Mouse (Mus musculus) megakaryocyte, embryonic 14.5 days (primary cell): Measurements from ENCODE around the gene Rps7. TPM values are rescaled to one million over a fixed set of nuclear protein-coding genes. Genes with fewer than 3 reads are reported as not detected.

Source experiments
- H3K27me3 ChIP-seq: replicated peaks from 2 replicates; pipeline ENCODE3; 2012; ENCODE audit warnings: inconsistent platforms
- H3K36me3 ChIP-seq: replicated peaks from 2 replicates; pipeline ENCODE3; 2012; ENCODE audit warnings: low read length, inconsistent platforms, mixed read lengths
- H3K4me1 ChIP-seq: 2 replicates; pipeline ENCODE4 v1.6.1; 2012; ENCODE audit warnings: inconsistent platforms
- H3K4me3 ChIP-seq: replicated peaks from 2 replicates; pipeline ENCODE3; 2012; ENCODE audit warnings: moderate library complexity, mild to moderate bottlenecking, inconsistent platforms
- H3K9me3 ChIP-seq: 2 replicates; pipeline ENCODE4 v1.6.1; 2012; ENCODE audit warnings: inconsistent platforms
- FLI1 ChIP-seq: IDR thresholded peaks from 2 replicates; pipeline ENCODE4 v1.6.1; 2012; ENCODE audit warnings: low read length, inconsistent platforms, mixed read lengths
- GATA1 ChIP-seq: IDR thresholded peaks from 3 replicates; pipeline ENCODE4 v1.6.1; 2012; ENCODE audit warnings: mixed read lengths, low read length, inconsistent platforms, borderline replicate concordance
- polyA plus RNA-seq: library from polyadenylated mRNA; stranded (reverse); fragments of >175 nt; gene quantifications from 2 replicates; pipeline ENCODE4 v1.2.3, GENCODE M21; 2012; ENCODE audit warnings: low replicate concordance; ENCODE audit not compliant: insufficient read depth

The Rps7 gene
- 23.0 and 205 TPM in 2 replicates for polyA plus RNA-seq

DNA sequence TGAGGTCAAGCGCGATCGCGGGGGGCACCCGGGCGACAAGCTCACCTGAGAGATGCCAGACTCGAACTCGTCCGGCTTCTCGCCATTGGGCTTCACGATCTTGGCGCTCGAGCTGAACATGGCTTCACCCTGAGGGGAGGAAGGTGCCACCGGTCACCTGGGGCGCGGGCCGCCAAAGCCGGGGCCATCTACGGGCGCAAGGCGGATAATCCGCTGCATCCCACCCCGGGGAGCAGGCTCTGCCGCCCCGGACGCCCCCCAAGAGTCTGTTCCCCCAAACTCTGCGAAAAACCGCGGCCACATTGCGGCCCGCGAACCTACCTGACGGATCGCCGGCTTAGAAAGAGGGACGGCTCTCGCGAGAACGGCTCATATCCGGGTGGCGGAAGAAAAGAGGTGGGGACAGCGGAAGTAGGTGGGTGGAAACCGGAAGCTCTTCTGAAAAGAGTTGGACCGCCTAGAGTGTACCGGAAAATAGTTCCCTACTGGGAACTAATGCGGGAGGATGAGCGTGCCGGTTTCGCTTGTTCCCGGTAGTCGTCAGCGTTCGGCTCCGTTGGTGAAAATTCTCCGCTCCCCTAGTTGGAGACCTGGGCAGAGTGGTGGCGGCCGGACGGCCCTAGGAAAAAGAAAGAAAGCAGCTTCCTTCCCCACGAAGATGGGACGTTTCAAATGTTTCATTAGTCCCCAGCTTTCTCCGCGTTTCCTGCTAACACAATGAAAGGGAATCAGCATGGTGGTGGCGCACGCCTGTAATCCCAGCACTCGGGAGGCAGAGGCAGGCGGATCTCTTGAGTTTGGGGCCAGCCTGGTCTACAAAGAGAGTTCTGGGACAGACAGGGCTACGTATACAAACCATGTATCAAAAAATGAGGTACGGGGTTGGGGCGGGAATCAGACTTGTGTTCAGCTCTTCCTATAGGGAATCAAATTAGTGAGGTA, at the start of gene Rps7:
Rps7 (minus strand) TSS at position 419 of the 942 bp plus-strand sequence.
- Histone ChIP-seq H3K4me3 (peak within 1 kb of the TSS; percentile 98), H3K36me3 (peaks cover 39% of the 10 kb centered on the region), H3K27me3 (no peaks in the 10 kb centered on the region), H3K9me3 (no peaks in the 10 kb centered on the region), H3K4me1 (peaks cover 37% of the 10 kb centered on the region)
- TF ChIP-seq GATA1 (no peak), FLI1 (peak; percentile 97)

DNA sequence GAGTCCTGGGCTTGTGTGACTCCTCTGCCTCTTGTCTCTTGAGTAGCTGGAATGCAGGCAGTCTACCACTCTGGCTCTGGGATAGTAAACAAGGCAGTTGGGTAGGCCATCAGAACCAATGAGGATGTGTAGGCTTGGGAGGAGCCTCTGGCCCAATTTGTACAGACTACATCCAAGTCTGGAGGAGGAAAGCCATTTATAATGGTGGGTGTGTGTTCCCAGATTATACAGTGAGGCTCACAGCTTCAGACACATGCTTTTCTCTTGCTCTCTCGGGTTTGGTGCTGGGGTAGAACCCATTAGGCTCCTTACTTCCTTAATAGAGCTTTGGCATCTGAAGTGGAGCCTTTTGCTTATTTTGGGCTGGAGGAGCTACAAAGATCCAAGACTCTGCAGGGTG, 48.9 kb upstream of the Rps7 start:
- Histone ChIP-seq H3K4me3 (no peak overlapping the region), H3K4me1 (peaks cover 8% of the 10 kb centered on the region), H3K27me3 (no peaks in the 10 kb centered on the region), H3K9me3 (no peaks in the 10 kb centered on the region), H3K36me3 (peaks cover 63% of the 10 kb centered on the region)
- TF ChIP-seq FLI1: no peak
- TF ChIP-seq GATA1: no peak

DNA sequence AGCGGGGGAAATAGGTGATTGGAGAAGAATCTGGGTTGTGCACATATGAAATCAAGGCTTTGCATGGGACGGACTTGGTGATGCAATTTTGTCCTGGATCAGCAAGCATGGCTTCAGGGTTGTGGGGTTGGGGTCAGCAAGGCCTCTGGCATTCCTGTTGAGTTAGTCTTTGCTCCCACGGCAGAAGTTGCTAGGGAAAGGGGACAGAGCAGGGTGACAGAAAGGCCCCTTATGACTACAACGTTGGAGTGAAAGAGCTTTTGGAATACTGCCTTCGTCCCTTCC, 40.1 kb upstream of the Rps7 start:
- Histone ChIP-seq H3K9me3 (no peaks in the 10 kb centered on the region), H3K27me3 (no peaks in the 10 kb centered on the region), H3K4me1 (peaks cover 18% of the 10 kb centered on the region), H3K4me3 (peak overlapping the region; percentile 96), H3K36me3 (peaks cover 35% of the 10 kb centered on the region)
- no peak for TF ChIP-seq GATA1
- no peak for TF ChIP-seq FLI1

DNA sequence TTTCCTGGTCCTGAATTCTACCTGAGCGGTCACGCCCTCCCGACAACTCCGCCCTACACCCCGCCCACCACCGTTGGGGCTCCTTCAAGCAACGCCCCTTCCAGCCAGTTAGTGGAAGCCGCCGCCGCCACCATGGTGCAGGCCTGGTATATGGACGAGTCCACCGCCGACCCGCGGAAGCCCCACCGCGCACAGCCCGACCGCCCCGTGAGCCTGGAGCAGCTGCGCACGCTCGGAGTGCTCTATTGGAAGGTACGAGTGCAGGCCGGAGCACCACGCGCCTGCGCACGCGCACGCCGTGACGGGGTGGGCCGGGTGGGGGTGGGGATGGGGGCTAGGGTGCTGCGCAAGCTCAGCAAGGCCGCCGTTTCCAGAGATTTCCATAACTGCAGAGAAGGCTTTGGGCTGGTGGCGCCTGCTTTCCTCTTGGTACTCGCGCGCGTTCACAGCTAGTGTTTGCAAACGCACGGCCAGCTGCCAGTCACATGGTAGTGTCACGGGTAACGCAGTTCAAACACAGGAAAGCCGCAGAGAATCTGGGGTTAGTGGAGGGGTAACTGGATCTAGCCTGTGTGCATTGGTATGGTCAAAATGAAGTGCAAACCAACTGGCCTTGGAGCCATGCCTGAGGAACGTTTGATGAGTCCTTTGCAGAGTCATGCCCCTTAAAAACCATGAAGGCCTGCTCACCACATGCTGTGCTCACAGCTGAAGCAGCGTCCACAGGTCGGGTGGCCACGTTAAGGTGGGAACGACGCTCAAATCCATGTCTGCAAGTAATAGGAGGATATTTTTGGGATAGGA, 39.6 kb upstream of the Rps7 start, which contains the start of gene Adi1:
Adi1 (plus strand) TSS at position 111 of the 804 bp plus-strand sequence.
- Histone ChIP-seq H3K9me3 (no peaks in the 10 kb centered on the region), H3K4me3 (peak within 1 kb of the TSS; percentile 96), H3K27me3 (no peaks in the 10 kb centered on the region), H3K4me1 (peaks cover 18% of the 10 kb centered on the region), H3K36me3 (peaks cover 29% of the 10 kb centered on the region)
- no peak for TF ChIP-seq FLI1
- no peak for TF ChIP-seq GATA1

DNA sequence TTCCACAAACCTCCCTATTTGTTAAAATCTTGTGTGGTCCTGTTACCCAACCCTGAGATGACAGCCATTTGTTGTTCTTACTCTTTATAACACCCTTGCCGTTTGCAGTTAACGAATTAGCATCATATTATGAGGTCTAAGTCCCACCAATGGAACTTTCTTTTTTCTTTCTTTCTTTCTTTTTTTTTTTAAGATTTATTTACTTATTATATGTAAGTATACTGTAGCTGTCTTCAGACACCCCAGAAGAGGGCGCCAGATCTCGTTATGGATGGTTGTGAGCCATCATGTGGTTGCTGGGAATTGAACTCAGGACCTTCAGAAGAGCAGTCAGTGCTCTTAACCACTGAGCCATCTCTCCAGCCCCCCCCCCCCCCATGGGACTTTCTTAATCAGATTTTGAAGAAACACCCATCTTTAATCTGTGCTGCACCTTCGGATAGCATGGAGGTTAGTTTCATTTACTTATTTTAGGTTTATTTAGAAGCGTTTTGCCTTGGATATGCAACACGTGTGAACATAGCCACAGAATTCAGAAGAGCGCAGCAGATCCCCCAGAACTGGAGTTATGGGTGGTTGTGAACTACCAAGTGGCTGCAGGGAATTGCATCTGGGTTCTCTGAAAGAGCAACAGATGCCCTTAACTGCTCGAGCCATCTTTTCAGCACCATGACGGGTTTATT, 38.4 kb upstream of the Rps7 start:
- H3K4me3 ChIP-seq: peak overlapping the region; percentile 96
- H3K36me3 ChIP-seq: peaks cover 18% of the 10 kb centered on the region
- TF ChIP-seq FLI1: no peak
- no peaks in the 10 kb centered on the region for H3K27me3 ChIP-seq
- peaks cover 18% of the 10 kb centered on the region for H3K4me1 ChIP-seq
- no peaks in the 10 kb centered on the region for H3K9me3 ChIP-seq

DNA sequence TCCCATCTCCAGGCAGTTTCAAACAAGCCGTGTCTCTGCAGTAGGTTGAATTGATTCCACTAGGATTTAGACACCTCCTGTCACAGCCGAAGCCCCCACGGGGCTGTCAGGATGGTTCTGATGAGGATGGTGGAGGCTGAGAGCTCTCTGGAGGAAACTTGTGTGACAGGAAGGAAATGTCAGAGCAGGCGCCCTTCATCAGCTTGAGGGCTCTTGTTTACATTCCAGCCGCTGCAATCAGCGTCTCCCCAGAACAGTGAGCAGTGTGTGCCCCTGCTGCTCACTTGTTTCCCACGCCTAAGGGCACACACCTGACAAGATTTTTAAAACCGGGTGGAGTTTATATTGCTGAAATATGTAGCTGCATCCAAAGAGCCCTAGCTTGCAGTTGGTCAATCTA, 31.5 kb upstream of the Rps7 start:
- no peaks in the 10 kb centered on the region for H3K9me3 ChIP-seq
- no peak for TF ChIP-seq GATA1
- no peak for TF ChIP-seq FLI1
- H3K36me3 ChIP-seq: peaks cover 4% of the 10 kb centered on the region
- no peak overlapping the region for H3K4me3 ChIP-seq
- peaks cover 6% of the 10 kb centered on the region for H3K27me3 ChIP-seq
- peaks cover 8% of the 10 kb centered on the region for H3K4me1 ChIP-seq

DNA sequence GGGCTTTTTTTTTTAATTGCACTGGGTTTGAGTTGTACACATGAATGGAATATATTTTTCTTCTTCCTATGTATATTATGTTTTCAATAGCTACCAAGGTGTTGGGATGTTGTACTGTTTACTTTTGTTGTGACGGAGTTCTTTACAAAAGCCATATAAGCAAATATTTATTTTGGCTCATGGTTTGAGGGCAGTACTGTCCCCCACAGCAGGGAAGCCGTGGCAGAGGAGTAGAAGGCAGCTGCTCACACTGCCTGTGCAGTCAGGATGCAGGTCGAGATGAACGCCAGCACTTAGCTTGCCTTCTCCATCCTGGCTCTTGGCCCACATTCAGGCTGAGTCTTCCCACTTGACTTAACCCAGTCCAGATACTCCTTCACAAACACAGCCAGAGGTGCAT, 31.0 kb upstream of the Rps7 start:
- Histone ChIP-seq H3K27me3 (peaks cover 6% of the 10 kb centered on the region), H3K4me3 (peak overlapping the region; percentile 9), H3K9me3 (no peaks in the 10 kb centered on the region), H3K36me3 (peaks cover 7% of the 10 kb centered on the region), H3K4me1 (peaks cover 8% of the 10 kb centered on the region)
- TF ChIP-seq GATA1 (no peak), FLI1 (no peak)

DNA sequence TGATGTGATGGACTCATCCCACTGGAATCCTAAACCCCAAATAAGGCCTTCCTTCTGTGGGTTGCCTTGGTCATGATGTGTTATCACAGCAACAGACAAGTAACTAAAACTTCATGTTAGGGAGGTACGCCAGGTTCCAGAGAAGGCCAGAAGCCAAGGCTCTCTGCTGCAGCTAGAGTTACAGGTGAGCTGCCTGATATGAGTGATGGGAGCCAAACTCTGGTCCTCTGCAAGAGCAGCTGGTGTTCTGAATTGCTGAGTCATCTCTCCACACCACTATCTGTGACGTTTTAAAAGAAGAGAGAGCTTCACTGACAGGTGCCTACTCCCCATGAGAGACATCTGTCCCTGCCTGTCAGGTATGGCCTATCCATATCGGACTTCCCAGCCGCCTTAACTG, 26.9 kb upstream of the Rps7 start:
- Histone ChIP-seq H3K36me3 (peaks cover 44% of the 10 kb centered on the region), H3K4me3 (no peak overlapping the region), H3K4me1 (peaks cover 7% of the 10 kb centered on the region), H3K27me3 (peaks cover 6% of the 10 kb centered on the region), H3K9me3 (no peaks in the 10 kb centered on the region)
- TF ChIP-seq GATA1: no peak
- TF ChIP-seq FLI1: no peak
